Mouse (Mus musculus) forebrain, postnatal 0 days (tissue): ENCODE measurements around the gene Dus1l. TPM values are rescaled to one million over a fixed set of nuclear protein-coding genes. Genes with fewer than 3 reads are reported as not detected.

Experiments used
- ATAC-seq: fragments of 200-750 bp; cut with Nextera tagmentation; 2 replicates; pipeline ENCODE4 v1.8.0; 2017; ENCODE audit warnings: mild to moderate bottlenecking, moderate library complexity
- DNase-seq: peaks from one replicate; pipeline ENCODE4 v3.0.0-alpha.2; 2015
- H3K27ac ChIP-seq: fragments of 300-500 bp; sonication (generic); 2 replicates; pipeline ENCODE4 v1.5.1; 2014; ENCODE audit warnings: low read depth, mild to moderate bottlenecking, antibody characterized with exemption, low read length, moderate library complexity, mixed read lengths
- H3K27me3 ChIP-seq: fragments of 300-500 bp; sonication (generic); 2 replicates; pipeline ENCODE4 v1.6.1; 2014; ENCODE audit warnings: mild to moderate bottlenecking, low read length, mixed read lengths; ENCODE audit not compliant: insufficient read depth
- H3K36me3 ChIP-seq: fragments of 300-500 bp; sonication (generic); 2 replicates; pipeline ENCODE4 v1.6.1; 2014; ENCODE audit warnings: mild to moderate bottlenecking, moderate library complexity; ENCODE audit not compliant: insufficient read depth
- H3K4me1 ChIP-seq: fragments of 300-500 bp; sonication (generic); 2 replicates; pipeline ENCODE4 v1.6.1; 2014; ENCODE audit warnings: antibody characterized with exemption; ENCODE audit not compliant: insufficient read depth
- H3K4me2 ChIP-seq: fragments of 300-500 bp; sonication (generic); 2 replicates; pipeline ENCODE4 v1.6.1; 2014; ENCODE audit warnings: low read depth, mild to moderate bottlenecking, moderate library complexity
- H3K4me3 ChIP-seq: fragments of 300-500 bp; sonication (generic); 2 replicates; pipeline ENCODE4 v1.5.1; 2014; ENCODE audit warnings: low read depth, low read length, mixed read lengths
- H3K9ac ChIP-seq: fragments of 300-500 bp; sonication (generic); 2 replicates; pipeline ENCODE4 v1.6.1; 2014; ENCODE audit warnings: mild to moderate bottlenecking
- H3K9me3 ChIP-seq: fragments of 300-500 bp; sonication (generic); 2 replicates; pipeline ENCODE4 v1.6.1; 2016; ENCODE audit warnings: low read length
- CTCF ChIP-seq: sonication (generic); IDR thresholded peaks from 2 replicates; pipeline ENCODE4 v1.5.1; 2016; ENCODE audit warnings: antibody characterized with exemption, control low read depth, low read depth
- WGBS: fragments of 180-500 bp; shearing (Covaris S2); extraction: QIAGEN DNeasy Blood & Tissue Kit; methylation state at CpG from one replicate; pipeline ENCODE4 v1.1.7; 2014; 5-methylcytosine and 5-hydroxymethylcytosine counted together
- polyA plus RNA-seq: library from polyadenylated mRNA; unstranded; fragments of >200 nt; fragmentation: Nextera tagmentation; extraction: Ambion mirVana; gene quantifications from 2 replicates; pipeline ENCODE4 v1.2.1, GENCODE M21; 2015
- total RNA-seq: library from RNA; depleted of rRNA; stranded (reverse); fragments of >200 nt; gene quantifications from 2 replicates; pipeline ENCODE4 v1.2.3, GENCODE M21; 2014

Dus1l gene
- total and polyA plus RNA-seq, 2 experiments from 2014 or later: 38.6 to 52.0 TPM

DNA sequence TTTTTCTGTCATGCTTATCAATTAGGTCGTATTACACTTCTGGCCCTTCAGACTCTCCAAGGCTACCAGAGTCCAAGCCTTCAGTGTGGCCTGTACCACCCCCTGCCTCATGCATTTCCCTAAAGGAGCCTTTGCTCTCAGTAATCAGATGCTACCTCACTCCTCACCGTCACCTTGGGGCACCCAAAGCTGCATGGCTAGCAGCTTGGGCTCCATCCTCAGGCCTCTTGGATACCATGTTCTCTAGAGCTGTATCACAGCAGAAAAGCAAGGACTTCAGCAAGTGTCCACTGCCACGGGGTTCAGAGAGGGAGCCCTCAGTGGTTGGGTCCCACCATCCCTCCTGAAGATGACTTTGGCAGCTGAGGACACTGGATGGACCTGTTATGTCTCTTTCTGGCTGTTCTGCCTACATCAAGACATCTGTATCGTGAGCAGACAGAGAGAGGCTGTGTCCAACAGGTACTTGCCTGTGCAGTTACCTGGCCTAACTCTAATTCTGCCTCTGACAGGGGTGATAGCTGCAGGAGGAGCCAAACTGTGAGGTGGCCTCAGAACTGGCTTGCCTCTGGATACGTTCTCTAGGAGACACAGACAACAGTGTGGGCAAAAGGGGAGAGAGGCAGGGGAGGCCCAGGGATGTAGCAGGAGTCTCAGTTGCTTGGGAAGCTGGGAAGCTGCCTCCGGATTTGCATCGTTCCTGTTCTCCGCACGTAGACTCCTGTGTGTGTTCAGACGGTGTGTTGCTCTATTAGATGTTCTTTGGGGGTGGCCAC lies 33.7 kb upstream of the Dus1l start:
- Histone ChIP-seq H3K9ac (no peak overlapping the region), H3K27ac (no peak overlapping the region), H3K9me3 (no peaks in the 10 kb centered on the region), H3K4me3 (no peak overlapping the region), H3K4me2 (no peak overlapping the region), H3K27me3 (no peaks in the 10 kb centered on the region), H3K4me1 (peaks cover 7% of the 10 kb centered on the region), H3K36me3 (peaks cover 9% of the 10 kb centered on the region; the same call in 1 of the 2 replicates)
- no peak for TF ChIP-seq CTCF
- ATAC-seq (no peak), DNase-seq (no peak)
- WGBS: 89% methylated on average over 10 of the region's 10 CpGs

DNA sequence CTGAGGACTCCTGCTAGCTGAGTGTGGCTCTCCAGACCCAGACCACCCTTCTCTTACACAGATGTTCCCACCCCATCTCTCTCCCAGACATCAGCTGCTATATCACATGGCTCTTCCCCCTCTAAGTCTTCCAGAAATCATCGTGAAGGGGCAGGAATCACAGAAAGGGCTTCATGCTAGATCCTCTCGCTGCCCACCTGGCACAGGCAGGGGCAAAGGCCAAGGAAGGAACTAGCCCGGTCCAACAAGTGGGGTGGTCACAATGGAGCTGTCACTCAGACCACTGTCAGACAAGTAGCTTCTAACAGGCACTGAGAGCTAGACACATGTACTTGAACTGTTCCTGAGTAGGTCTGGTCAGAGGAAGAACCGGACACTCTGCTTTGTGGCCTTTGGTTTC lies 32.2 kb upstream of the Dus1l start:
- no peak for TF ChIP-seq CTCF

DNA sequence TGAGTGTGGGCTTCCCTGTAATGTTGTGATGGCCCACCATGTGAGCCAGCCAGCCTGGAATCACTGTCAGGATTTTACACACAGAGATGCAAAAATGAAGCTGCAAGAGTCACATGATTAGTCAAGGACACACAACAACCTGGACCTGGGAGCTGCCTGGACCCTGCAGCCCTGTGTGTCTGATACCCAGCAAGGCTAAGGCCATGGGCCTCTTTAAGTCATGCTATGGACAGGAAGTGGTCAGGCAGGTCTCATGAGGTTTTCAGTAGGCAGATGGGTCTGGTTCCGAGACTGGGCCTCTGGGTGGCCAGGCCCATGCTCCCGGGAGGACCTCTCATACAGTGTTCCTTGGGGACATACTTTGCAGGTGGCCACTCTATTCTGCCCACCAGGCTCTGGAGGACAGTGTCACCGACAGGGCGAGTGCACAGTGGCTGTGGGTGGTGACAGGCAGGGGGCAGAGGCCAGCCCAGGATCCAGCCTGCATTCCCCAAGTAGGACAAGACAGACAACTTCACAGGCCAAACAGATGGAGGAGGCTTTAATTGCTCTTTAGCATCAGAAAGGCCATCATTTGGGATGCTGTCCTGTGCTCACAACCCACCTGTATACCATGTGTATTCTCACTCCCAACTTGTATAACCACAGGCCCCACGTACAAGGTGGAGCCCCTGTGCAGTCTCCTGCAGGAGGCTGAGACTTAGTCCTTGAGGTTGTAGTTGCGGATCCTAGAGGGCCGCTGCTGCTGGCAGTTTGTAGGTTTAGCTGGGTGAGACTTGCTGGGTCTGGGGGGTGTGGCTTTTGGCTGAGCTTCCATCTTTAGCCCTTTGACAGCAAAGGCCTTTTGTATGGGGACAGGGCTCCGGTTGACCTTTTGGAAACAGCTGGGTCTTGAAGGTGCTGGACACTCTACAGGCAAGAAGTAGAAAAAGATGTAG lies 30.1 kb upstream of the Dus1l start:
- no peak overlapping the region for H3K4me3 ChIP-seq
- WGBS: 88% methylated on average over 8 of the region's 8 CpGs
- no peaks in the 10 kb centered on the region for H3K27me3 ChIP-seq
- no peak for TF ChIP-seq CTCF
- peak overlapping the region; percentile 99 for H3K27ac ChIP-seq
- no peaks in the 10 kb centered on the region for H3K9me3 ChIP-seq
- no peak overlapping the region for H3K9ac ChIP-seq
- H3K4me2 ChIP-seq: no peak overlapping the region
- peaks cover 24% of the 10 kb centered on the region for H3K4me1 ChIP-seq
- H3K36me3 ChIP-seq: peaks cover 16% of the 10 kb centered on the region
- DNase-seq: no peak
- no peak for ATAC-seq

More for the DNA sequence above, 32.2 kb upstream of the Dus1l start:
- 72% methylated on average over 4 of the region's 4 CpGs for WGBS
- no peaks in the 10 kb centered on the region for H3K9me3 ChIP-seq
- ATAC-seq: no peak
- H3K36me3 ChIP-seq: peaks cover 9% of the 10 kb centered on the region; the same call in 1 of the 2 replicates
- no peak overlapping the region for H3K4me3 ChIP-seq
- no peak overlapping the region for H3K4me2 ChIP-seq
- H3K27ac ChIP-seq: no peak overlapping the region
- H3K4me1 ChIP-seq: peaks cover 9% of the 10 kb centered on the region
- H3K27me3 ChIP-seq: no peaks in the 10 kb centered on the region
- no peak for DNase-seq
- no peak overlapping the region for H3K9ac ChIP-seq

- H3K4me2 ChIP-seq: peak overlapping the region; percentile 93
- no peaks in the 10 kb centered on the region for H3K27me3 ChIP-seq
- H3K27ac ChIP-seq: peak overlapping the region; percentile 99
- 52% methylated on average over 4 of the region's 4 CpGs for WGBS
- peak overlapping the region; percentile 75 for H3K4me3 ChIP-seq
- no peak for TF ChIP-seq CTCF
- peak overlapping the region; percentile 88 for H3K9ac ChIP-seq
- H3K9me3 ChIP-seq: no peaks in the 10 kb centered on the region
- ATAC-seq (no peak), DNase-seq (no peak)
- H3K36me3 ChIP-seq: peaks cover 16% of the 10 kb centered on the region
- peaks cover 25% of the 10 kb centered on the region for H3K4me1 ChIP-seq
These were observed 29.2 kb upstream of the Dus1l start for GRCm38 (mm10) chr11:120825289-120825863.

DNA sequence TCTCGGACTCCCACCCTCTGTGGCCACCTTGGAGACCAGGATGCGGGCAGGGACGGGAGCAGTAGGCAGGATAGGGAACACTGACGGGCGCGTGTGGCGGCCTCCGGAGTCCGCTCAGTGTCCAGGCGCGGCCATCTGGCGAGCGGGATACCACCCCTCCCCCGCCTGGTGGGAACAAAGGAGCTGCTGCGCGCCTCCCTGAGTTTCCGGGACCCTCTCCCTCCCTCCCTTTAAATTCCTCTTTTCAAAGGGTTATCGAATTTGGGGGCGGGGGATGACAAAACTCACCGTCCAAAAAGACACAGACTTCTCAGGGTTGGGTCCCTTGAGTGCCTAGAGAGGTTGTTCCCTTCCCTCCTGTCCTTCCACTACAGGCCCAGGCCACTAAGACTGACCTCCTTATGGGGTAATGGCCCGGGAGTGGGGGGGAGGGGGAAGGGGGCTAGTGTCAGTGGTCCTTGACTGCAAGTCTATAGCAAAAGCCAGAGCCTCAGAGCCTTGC lies 28.6 kb upstream of the Dus1l start:
- Histone ChIP-seq H3K9ac (peak overlapping the region; percentile 88), H3K4me2 (peak overlapping the region; percentile 93), H3K4me3 (peak overlapping the region; percentile 75), H3K27ac (peak overlapping the region; percentile 99), H3K27me3 (no peaks in the 10 kb centered on the region), H3K9me3 (no peaks in the 10 kb centered on the region), H3K36me3 (peaks cover 22% of the 10 kb centered on the region), H3K4me1 (peaks cover 25% of the 10 kb centered on the region)
- WGBS: 2% methylated on average over 21 of the region's 21 CpGs
- no peak for DNase-seq
- no peak; the same call in 1 of the 2 replicates for ATAC-seq
- no peak for TF ChIP-seq CTCF

DNA sequence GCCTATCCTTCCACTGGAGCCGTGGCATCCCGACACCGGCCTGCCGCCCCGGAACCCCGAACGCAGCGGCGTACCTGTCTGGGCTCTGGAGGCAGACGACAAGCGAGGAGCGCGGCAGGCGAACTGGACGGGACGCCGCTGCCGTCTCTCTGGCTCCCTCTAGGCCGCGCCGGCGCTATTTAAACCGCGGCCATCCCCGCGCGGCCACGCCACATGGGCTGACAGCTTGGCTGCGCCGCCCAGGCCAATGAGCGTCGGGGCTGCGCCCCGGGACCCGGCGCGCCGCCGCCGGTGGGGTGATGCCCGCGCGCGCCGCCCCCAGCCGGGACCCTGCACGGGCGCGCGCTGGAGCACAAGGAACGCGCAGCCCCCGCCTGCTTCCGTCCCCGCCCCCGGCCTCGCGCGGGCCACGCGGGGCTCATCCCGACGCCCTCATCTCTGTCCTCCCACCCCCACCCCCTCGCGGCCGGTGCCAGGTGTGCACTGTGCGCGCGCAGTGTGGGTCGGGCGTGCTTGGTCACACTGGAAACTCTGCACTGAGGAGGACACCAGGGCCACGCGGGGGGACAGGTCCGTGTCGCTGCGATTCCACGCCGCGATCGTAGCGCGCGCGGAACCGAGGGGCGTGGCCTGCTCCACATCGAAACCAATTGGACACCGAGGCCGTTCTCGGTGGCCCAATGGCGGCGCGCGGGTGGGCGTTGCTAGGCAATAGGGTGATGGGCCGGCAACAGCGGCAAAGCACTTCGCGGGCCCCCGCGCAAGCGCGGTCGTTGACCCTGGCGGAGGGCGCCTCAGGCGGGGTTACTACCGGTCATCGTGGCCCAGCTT lies 28.0 kb upstream of the Dus1l start, which contains the start of gene Fasn:
TSS of gene Fasn (minus strand) at position 592 of the 831 bp plus-strand sequence.
- H3K4me3 ChIP-seq: peak within 1 kb of the TSS; percentile 75
- WGBS: 3% methylated on average over 93 of the region's 109 CpGs
- H3K27me3 ChIP-seq: no peaks in the 10 kb centered on the region
- H3K4me1 ChIP-seq: peaks cover 25% of the 10 kb centered on the region
- peak within 1 kb of the TSS; percentile 93 for H3K4me2 ChIP-seq
- TF ChIP-seq CTCF: peak; percentile 77
- peak; percentile 92 for ATAC-seq
- H3K9ac ChIP-seq: peak within 1 kb of the TSS; percentile 88
- H3K27ac ChIP-seq: peak within 1 kb of the TSS; percentile 99
- no peaks in the 10 kb centered on the region for H3K9me3 ChIP-seq
- H3K36me3 ChIP-seq: peaks cover 28% of the 10 kb centered on the region
- peak; percentile 98 for DNase-seq
